Mouse (Mus musculus): ENCODE data around the gene Tmem42. TPM values are rescaled to one million over a fixed set of nuclear protein-coding genes. Genes with fewer than 3 reads are reported as not detected.

Gene Tmem42
- polyA plus RNA-seq, 1 experiment from 2014 or later: 8.8 TPM

- Histone ChIP-seq H3K27ac (ENCODE audit: low read depth, low read length) (no peak within 1 kb of the TSS), H3K4me2 (no peak within 1 kb of the TSS), H3K36me3 (ENCODE audit: control insufficient read depth, insufficient read depth, low read length) (no peaks in the 10 kb centered on the region), H3K4me3 (ENCODE audit: low read depth, low read length) (no peak within 1 kb of the TSS), H3K9ac (ENCODE audit: low read depth, low read length) (no peak within 1 kb of the TSS), H3K4me1 (replicated peaks; ENCODE audit: control insufficient read depth, insufficient read depth, low read length) (no peaks in the 10 kb centered on the region), H3K27me3 (replicated peaks; ENCODE audit: control insufficient read depth, insufficient read depth, low read length) (no peaks in the 10 kb centered on the region), H3K9me3 (ENCODE audit: control insufficient read depth, low read length) (no peaks in the 10 kb centered on the region)
- no peak for ATAC-seq (replicated peaks; ENCODE audit: low FRiP score)
- no peak for DNase-seq (ENCODE audit: low spot score)
- 76% methylated on average over 4 of the region's 4 CpGs for WGBS
These were observed 13.3 kb downstream of the Tmem42 start, which contains the start of gene Tgm4 for GRCm38 (mm10) chr9:123034426-123034825. Gene Tgm4 (plus strand): TSS chr9:123034726.

- Histone ChIP-seq H3K36me3 (ENCODE audit: control insufficient read depth, insufficient read depth, low read length) (no peaks in the 10 kb centered on the region), H3K4me1 (replicated peaks; ENCODE audit: control insufficient read depth, insufficient read depth, low read length) (no peaks in the 10 kb centered on the region), H3K4me3 (ENCODE audit: low read depth, low read length) (no peak overlapping the region), H3K9me3 (ENCODE audit: control insufficient read depth, low read length) (no peaks in the 10 kb centered on the region), H3K27ac (ENCODE audit: low read depth, low read length) (no peak overlapping the region), H3K9ac (ENCODE audit: low read depth, low read length) (no peak overlapping the region), H3K4me2 (no peak overlapping the region), H3K27me3 (replicated peaks; ENCODE audit: control insufficient read depth, insufficient read depth, low read length) (no peaks in the 10 kb centered on the region)
- ATAC-seq (replicated peaks; ENCODE audit: low FRiP score): no peak
- DNase-seq (ENCODE audit: low spot score): no peak
- WGBS: 75% methylated on average over 1 of the region's 1 CpGs
These were observed 26.5 kb downstream of the Tmem42 start for GRCm38 (mm10) chr9:123047665-123048064.

GRCm38 (mm10) chr9:123058724-123059292, 37.7 kb downstream of the Tmem42 start:
- Histone ChIP-seq H3K4me3 (ENCODE audit: low read depth, low read length) (no peak overlapping the region), H3K27me3 (replicated peaks; ENCODE audit: control insufficient read depth, insufficient read depth, low read length) (no peaks in the 10 kb centered on the region), H3K36me3 (ENCODE audit: control insufficient read depth, insufficient read depth, low read length) (no peaks in the 10 kb centered on the region), H3K27ac (ENCODE audit: low read depth, low read length) (no peak overlapping the region), H3K9ac (ENCODE audit: low read depth, low read length) (no peak overlapping the region), H3K9me3 (ENCODE audit: control insufficient read depth, low read length) (no peaks in the 10 kb centered on the region), H3K4me1 (replicated peaks; ENCODE audit: control insufficient read depth, insufficient read depth, low read length) (no peaks in the 10 kb centered on the region), H3K4me2 (no peak overlapping the region)
- ATAC-seq (replicated peaks; ENCODE audit: low FRiP score) (no peak; the same call in 1 of the 2 replicates), DNase-seq (ENCODE audit: low spot score) (no peak)

- no peak for DNase-seq (ENCODE audit: low spot score)
- H3K9me3 ChIP-seq (ENCODE audit: control insufficient read depth, low read length): no peaks in the 10 kb centered on the region
- WGBS: 60% methylated on average over 3 of the region's 3 CpGs
- H3K4me3 ChIP-seq (ENCODE audit: low read depth, low read length): no peak overlapping the region
- H3K36me3 ChIP-seq (ENCODE audit: control insufficient read depth, insufficient read depth, low read length): no peaks in the 10 kb centered on the region
- ATAC-seq (replicated peaks; ENCODE audit: low FRiP score): no peak
- H3K27me3 ChIP-seq (replicated peaks; ENCODE audit: control insufficient read depth, insufficient read depth, low read length): no peaks in the 10 kb centered on the region
- H3K9ac ChIP-seq (ENCODE audit: low read depth, low read length): no peak overlapping the region
- no peaks in the 10 kb centered on the region for H3K4me1 ChIP-seq (replicated peaks; ENCODE audit: control insufficient read depth, insufficient read depth, low read length)
- H3K4me2 ChIP-seq: no peak overlapping the region
- no peak overlapping the region for H3K27ac ChIP-seq (ENCODE audit: low read depth, low read length)
These were observed 39.0 kb downstream of the Tmem42 start for GRCm38 (mm10) chr9:123060172-123060571.

Other genes with a start within 250 kb of the Tmem42 start
- 2.8 and 4.8 TPM in 2 replicates for gene Tcaim, start 215.8 kb upstream of the Tmem42 start, polyA plus RNA-seq (2014; fragmentation: Nextera tagmentation; extraction: Ambion mirVana)
- gene Gm35549, start 177.3 kb upstream of the Tmem42 start, polyA plus RNA-seq (2014; fragmentation: Nextera tagmentation; extraction: Ambion mirVana): not detected in 2 replicates
- gene Zfp445, start 155.3 kb upstream of the Tmem42 start, polyA plus RNA-seq (2014; fragmentation: Nextera tagmentation; extraction: Ambion mirVana): 43.5 and 50.2 TPM in 2 replicates
- gene Zkscan7, start 135.6 kb upstream of the Tmem42 start, polyA plus RNA-seq (2014; fragmentation: Nextera tagmentation; extraction: Ambion mirVana): 1.1 and 2.0 TPM in 2 replicates
- gene Zfp105, start 98.3 kb upstream of the Tmem42 start, polyA plus RNA-seq (2014; fragmentation: Nextera tagmentation; extraction: Ambion mirVana): 11.1 and 11.6 TPM in 2 replicates
- 31.9 and 32.5 TPM in 2 replicates for gene 1110059G10Rik, start 70.3 kb upstream of the Tmem42 start, polyA plus RNA-seq (2014; fragmentation: Nextera tagmentation; extraction: Ambion mirVana)
- 63.2 and 67.3 TPM in 2 replicates for gene Kif15, start 70.3 kb upstream of the Tmem42 start, polyA plus RNA-seq (2014; fragmentation: Nextera tagmentation; extraction: Ambion mirVana)
- gene Tgm4, start 13.4 kb downstream of the Tmem42 start, polyA plus RNA-seq (2014; fragmentation: Nextera tagmentation; extraction: Ambion mirVana): 0.23 and 0.35 TPM in 2 replicates
- gene Zdhhc3, start 91.9 kb downstream of the Tmem42 start, polyA plus RNA-seq (2014; fragmentation: Nextera tagmentation; extraction: Ambion mirVana): 54.8 and 57.0 TPM in 2 replicates
- gene Exosc7, start 91.9 kb downstream of the Tmem42 start, polyA plus RNA-seq (2014; fragmentation: Nextera tagmentation; extraction: Ambion mirVana): 191 and 193 TPM in 2 replicates
- gene Clec3b, start 129.6 kb downstream of the Tmem42 start, polyA plus RNA-seq (2014; fragmentation: Nextera tagmentation; extraction: Ambion mirVana): not detected in 2 replicates
- 0.59 and 0.83 TPM in 2 replicates for gene Cdcp1, start 194.7 kb downstream of the Tmem42 start, polyA plus RNA-seq (2014; fragmentation: Nextera tagmentation; extraction: Ambion mirVana)
- gene Tmem158, start 239.4 kb downstream of the Tmem42 start, polyA plus RNA-seq (2014; fragmentation: Nextera tagmentation; extraction: Ambion mirVana): 7.2 and 9.8 TPM in 2 replicates